Mouse (Mus musculus) bone marrow macrophage, adult 2 months (primary cell): ENCODE results near the gene Thap4.

Source experiments
- CTCF ChIP-seq: IDR thresholded peaks from 2 replicates; pipeline ENCODE4 v1.5.1; 2012; ENCODE audit warnings: low read depth, mild to moderate bottlenecking, low read length, moderate library complexity
- POLR2A ChIP-seq: IDR thresholded peaks from 2 replicates; pipeline ENCODE4 v1.6.1; 2012; ENCODE audit warnings: mild to moderate bottlenecking, low read depth, low read length, borderline replicate concordance

DNA sequence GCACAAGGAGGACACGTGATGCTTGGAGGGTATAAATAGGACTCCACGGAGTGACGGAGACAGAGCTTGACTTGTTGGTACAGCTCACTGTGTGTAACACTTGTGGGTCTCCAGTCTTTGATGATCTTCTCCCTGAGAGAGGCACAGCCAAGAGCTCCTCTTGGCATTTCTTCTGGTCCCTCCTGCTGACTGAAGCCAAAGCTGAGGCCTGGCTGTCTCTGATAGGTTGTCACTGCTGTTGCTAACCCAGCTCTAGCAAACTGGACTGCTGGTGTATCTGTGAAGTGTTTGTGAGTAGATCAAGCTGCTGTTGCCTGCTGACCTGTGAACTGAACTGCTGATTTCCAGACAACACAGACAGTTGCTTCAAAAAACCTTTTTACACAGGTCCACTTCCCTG lies 15.2 kb upstream of the Thap4 start:
- TF ChIP-seq CTCF (no peak), POLR2A (no peak)
